Comparison of ENCODE assay signal across 26 mouse cellular contexts in genomic region chr11:109380662-109381061, GRCm38 (mm10). TPM values are rescaled to one million over a fixed set of nuclear protein-coding genes. Genes with fewer than 3 reads are reported as not detected.
"Had no signal": no experiment of that assay in that cellular context is flagged by ENCODE, and none has a peak within 500 bp of the region (broad histone marks: within the 10 kb centered on the region; RNA-seq: fewer than 3 reads in every experiment).

No protein-coding gene starts in this region.

- H3K27me3 ChIP-seq: kidney, embryonic 15.5 days; limb, embryonic 13.5 days; midbrain, embryonic 13.5 days; neural tube, embryonic 15.5 days; stomach, embryonic 15.5 days had no signal

- H3K4me2 ChIP-seq: kidney, embryonic 15.5 days; limb, embryonic 13.5 days; midbrain, embryonic 13.5 days; neural tube, embryonic 15.5 days; stomach, embryonic 15.5 days had no signal

- H3K27ac ChIP-seq: kidney, embryonic 15.5 days; limb, embryonic 13.5 days; liver, embryonic 14.5 days; midbrain, embryonic 13.5 days; neural tube, embryonic 15.5 days; stomach, embryonic 15.5 days had no signal

- H3K9ac ChIP-seq: kidney, embryonic 15.5 days; limb, embryonic 13.5 days; liver, embryonic 14.5 days; midbrain, embryonic 13.5 days; neural tube, embryonic 15.5 days; stomach, embryonic 15.5 days had no signal

- DNase-seq: kidney, postnatal 14 days; left cerebral cortex, postnatal 4 days; lung, adult 18-20 months; lung, postnatal 4 days; retina, postnatal 1 day; right cerebral cortex, postnatal 4 days; spleen, adult 18-20 months; thymus, adult 2 months; thymus, postnatal 25 days had no signal

- H3K9me3 ChIP-seq: kidney, embryonic 15.5 days; limb, embryonic 13.5 days; midbrain, embryonic 13.5 days; neural tube, embryonic 15.5 days; stomach, embryonic 15.5 days had no signal

- H3K4me3 ChIP-seq: kidney, embryonic 15.5 days; limb, embryonic 13.5 days; midbrain, embryonic 13.5 days; myocyte; neural tube, embryonic 15.5 days; stomach, embryonic 15.5 days had no signal

- H3K36me3 ChIP-seq: kidney, embryonic 15.5 days; limb, embryonic 13.5 days; midbrain, embryonic 13.5 days; neural tube, embryonic 15.5 days; stomach, embryonic 15.5 days had no signal

- ATAC-seq: midbrain, embryonic 13.5 days had no signal

RNA-seq across cellular contexts. Expression of gene 9930022D16Rik, which starts 33.1 kb away (rescaled TPM):
- total RNA-seq: layer of hippocampus, adult 8-10 months; layer of hippocampus, postnatal 14 days; left cerebral cortex, adult 18-20 months; left cerebral cortex, postnatal 10 days; left cerebral cortex, postnatal 4 days; liver, adult 2 months; midbrain, postnatal 0 days had no signal
- polyA plus RNA-seq: kidney, embryonic 15.5 days; large intestine, adult 2 months; limb, embryonic 13.5 days; liver, adult 2 months; liver, embryonic 14.5 days; lung, embryonic 16.5 days; midbrain, embryonic 13.5 days; midbrain, postnatal 0 days; myocyte; neural tube, embryonic 11.5 days; stomach, embryonic 15.5 days; testis, adult 2 months; thymus, adult 2 months had no signal
